Mouse (Mus musculus): Measurements from ENCODE around the gene 1700013F07Rik. TPM values are rescaled to one million over a fixed set of nuclear protein-coding genes. Genes with fewer than 3 reads are reported as not detected.
"Not testable (repeated sequence)": the region's sequence is repeated elsewhere in the genome, so short reads cannot be mapped to it uniquely, and the experiment has no call there.

The 1700013F07Rik gene
- total and polyA plus RNA-seq, 3 experiments: not detected

DNA sequence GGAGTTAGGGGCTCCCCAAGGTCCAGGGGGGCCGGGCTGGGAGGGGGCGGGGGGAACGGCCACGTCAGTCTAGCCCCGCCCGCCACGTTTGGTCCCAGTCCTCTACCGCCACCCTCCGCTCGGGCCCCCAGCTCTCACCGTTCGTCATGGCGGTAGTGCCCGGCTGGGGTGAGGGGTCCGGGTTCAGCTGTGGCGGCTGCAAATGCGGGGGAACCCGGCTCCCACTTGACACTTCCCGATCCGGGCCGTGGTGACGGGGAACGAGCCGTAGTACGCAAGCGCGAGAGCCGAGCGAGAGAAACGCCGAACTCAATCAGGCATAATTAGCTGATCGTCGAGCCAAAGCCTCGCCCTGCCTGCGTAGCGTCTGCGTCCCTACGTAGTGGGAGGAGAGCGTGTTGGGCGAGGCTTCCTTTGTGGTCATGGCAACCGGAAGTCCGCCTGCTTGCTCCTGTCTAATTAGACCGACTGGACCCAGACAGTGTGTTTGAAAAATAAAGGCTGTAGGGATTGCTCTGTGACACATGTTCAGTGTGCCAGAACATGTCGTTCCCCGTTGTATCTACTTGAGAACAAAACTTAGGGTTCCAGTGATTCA is 28.3 kb downstream of the 1700013F07Rik start, which contains the start of gene Tmem167b:
Gene Tmem167b, minus strand, starts transcription at position 334 of the 598 bp plus-strand sequence.
- Histone ChIP-seq H3K4me1 (ENCODE audit: insufficient read depth, low read depth, low read length) (peaks cover 41% of the 10 kb centered on the region), H3K9me3 (replicated peaks) (no peaks in the 10 kb centered on the region), H3K36me3 (replicated peaks) (peaks cover 35% of the 10 kb centered on the region), H3K4me3 (ENCODE audit: low read depth, low read length) (peak within 1 kb of the TSS; percentile 84), H3K27me3 (ENCODE audit: insufficient read depth, low read length) (no peaks in the 10 kb centered on the region)
- peak; percentile 84 for DNase-seq (ENCODE audit: low spot score)
- ATAC-seq (ENCODE audit: extremely low read depth, insufficient number of reproducible peaks, low FRiP score, poor library complexity, severe bottlenecking): peak; percentile 98
- no peak for TF ChIP-seq GATA1 (IDR thresholded peaks at IDR 0.05; ENCODE audit: borderline replicate concordance, low read length)
- TF ChIP-seq TAL1 (conservative IDR thresholded peaks at IDR 0.05; ENCODE audit: low read depth, low read length): no peak

DNA sequence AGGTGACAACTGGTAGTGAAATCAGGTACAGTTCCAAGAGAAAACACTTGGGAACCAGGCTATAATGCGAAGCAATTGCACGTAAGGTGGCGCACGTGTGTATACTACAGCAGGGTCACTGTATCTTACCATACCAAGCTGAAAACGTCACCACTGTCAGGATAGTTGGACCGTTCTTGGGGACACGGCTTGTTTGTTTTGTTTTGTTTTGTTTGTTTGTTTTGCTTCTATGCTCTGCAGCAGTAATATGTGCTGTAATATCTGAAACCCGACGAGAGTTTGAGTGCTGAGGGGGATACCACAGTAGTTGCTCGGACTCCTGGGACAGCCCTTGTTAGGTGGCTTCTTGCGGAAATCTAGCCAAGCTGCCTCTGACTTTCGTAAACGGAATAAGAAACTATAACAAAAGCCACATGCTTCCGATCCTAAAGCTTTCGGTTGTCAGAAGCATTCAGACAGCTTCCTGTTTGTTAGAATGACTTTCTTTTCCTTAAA is 28.9 kb downstream of the 1700013F07Rik start:
- DNase-seq (ENCODE audit: low spot score): no peak
- TF ChIP-seq GATA1 (IDR thresholded peaks at IDR 0.05; ENCODE audit: borderline replicate concordance, low read length) (no peak), CTCF (IDR thresholded peaks at IDR 0.05; ENCODE audit: low read depth, low read length) (0 out of 2 replicates have a peak, but pooled peaks have one; percentile 8), GATA2 (IDR thresholded peaks at IDR 0.05; ENCODE audit: borderline replicate concordance, low read depth, low read length) (no peak)
- Histone ChIP-seq H3K27me3 (ENCODE audit: insufficient read depth, low read length) (peaks cover 2% of the 10 kb centered on the region), H3K9me3 (replicated peaks) (no peaks in the 10 kb centered on the region), H3K4me3 (ENCODE audit: low read depth, low read length) (peak overlapping the region; percentile 84), H3K36me3 (replicated peaks) (peaks cover 31% of the 10 kb centered on the region), H3K4me1 (ENCODE audit: insufficient read depth, low read depth, low read length) (peaks cover 41% of the 10 kb centered on the region)
- peak; percentile 55 for ATAC-seq (ENCODE audit: extremely low read depth, insufficient number of reproducible peaks, low FRiP score, poor library complexity, severe bottlenecking)

- TF ChIP-seq GATA2 (IDR thresholded peaks at IDR 0.05; ENCODE audit: borderline replicate concordance, low read depth, low read length) (no peak), POLR2AphosphoS5 (IDR thresholded peaks at IDR 0.05; ENCODE audit: insufficient replicate concordance, low read depth, low read length) (no peak), CTCF (IDR thresholded peaks at IDR 0.05; ENCODE audit: low read depth, low read length) (peak; percentile 22), TAL1 (conservative IDR thresholded peaks at IDR 0.05; ENCODE audit: low read depth, low read length) (no peak), GATA1 (IDR thresholded peaks at IDR 0.05; ENCODE audit: borderline replicate concordance, low read length) (no peak)
- Histone ChIP-seq H3K4me1 (ENCODE audit: insufficient read depth, low read depth, low read length) (peaks cover 42% of the 10 kb centered on the region), H3K36me3 (replicated peaks) (peaks cover 26% of the 10 kb centered on the region), H3K4me3 (ENCODE audit: low read depth, low read length) (peak overlapping the region; percentile 84), H3K9me3 (replicated peaks) (no peaks in the 10 kb centered on the region), H3K27me3 (ENCODE audit: insufficient read depth, low read length) (peaks cover 5% of the 10 kb centered on the region)
- DNase-seq (ENCODE audit: low spot score) (peak; percentile 69), ATAC-seq (ENCODE audit: extremely low read depth, insufficient number of reproducible peaks, low FRiP score, poor library complexity, severe bottlenecking) (peak; percentile 26; the same call in 1 of the 2 replicates)
Observed at GRCm38 (mm10) chr3:108563309-108563708, 29.4 kb downstream of the 1700013F07Rik start.

GRCm38 (mm10) chr3:108567990-108568877 is 34.3 kb downstream of the 1700013F07Rik start:
- ATAC-seq (ENCODE audit: extremely low read depth, insufficient number of reproducible peaks, low FRiP score, poor library complexity, severe bottlenecking): no peak
- peaks cover 26% of the 10 kb centered on the region for H3K4me1 ChIP-seq (ENCODE audit: insufficient read depth, low read depth, low read length)
- DNase-seq (ENCODE audit: low spot score): no peak
- no peaks in the 10 kb centered on the region for H3K36me3 ChIP-seq (replicated peaks)
- peaks cover 8% of the 10 kb centered on the region for H3K27me3 ChIP-seq (ENCODE audit: insufficient read depth, low read length)
- no peak overlapping the region for H3K4me3 ChIP-seq (ENCODE audit: low read depth, low read length)
- TF ChIP-seq POLR2AphosphoS5 (IDR thresholded peaks at IDR 0.05; ENCODE audit: insufficient replicate concordance, low read depth, low read length) (no peak), TAL1 (conservative IDR thresholded peaks at IDR 0.05; ENCODE audit: low read depth, low read length) (no peak), GATA1 (IDR thresholded peaks at IDR 0.05; ENCODE audit: borderline replicate concordance, low read length) (no peak), GATA2 (IDR thresholded peaks at IDR 0.05; ENCODE audit: borderline replicate concordance, low read depth, low read length) (no peak), CTCF (IDR thresholded peaks at IDR 0.05; ENCODE audit: low read depth, low read length) (no peak)
- H3K9me3 ChIP-seq (replicated peaks): no peaks in the 10 kb centered on the region

DNA sequence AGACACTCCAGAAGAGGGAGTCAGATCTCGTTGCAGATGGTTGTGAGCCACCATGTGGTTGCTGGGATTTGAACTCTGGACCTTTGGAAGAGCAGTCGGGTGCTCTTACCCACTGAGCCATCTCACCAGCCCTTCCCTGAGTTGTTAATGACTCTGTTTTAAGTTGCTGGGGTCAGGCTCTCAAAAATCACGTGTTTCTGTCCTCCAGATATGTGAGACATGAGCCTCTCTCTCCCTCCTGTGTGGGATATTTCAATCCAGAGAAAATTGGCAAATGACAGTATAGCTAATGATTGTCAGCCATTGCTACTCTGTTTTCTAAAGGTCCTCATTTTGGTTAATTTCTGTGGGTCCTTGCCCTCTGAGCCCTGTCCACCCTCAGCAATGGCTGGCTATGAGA is 35.7 kb downstream of the 1700013F07Rik start:
- not testable (repeated sequence) for ATAC-seq (ENCODE audit: extremely low read depth, insufficient number of reproducible peaks, low FRiP score, poor library complexity, severe bottlenecking); H3K36me3 ChIP-seq (replicated peaks); H3K27me3 ChIP-seq (ENCODE audit: insufficient read depth, low read length)

DNA sequence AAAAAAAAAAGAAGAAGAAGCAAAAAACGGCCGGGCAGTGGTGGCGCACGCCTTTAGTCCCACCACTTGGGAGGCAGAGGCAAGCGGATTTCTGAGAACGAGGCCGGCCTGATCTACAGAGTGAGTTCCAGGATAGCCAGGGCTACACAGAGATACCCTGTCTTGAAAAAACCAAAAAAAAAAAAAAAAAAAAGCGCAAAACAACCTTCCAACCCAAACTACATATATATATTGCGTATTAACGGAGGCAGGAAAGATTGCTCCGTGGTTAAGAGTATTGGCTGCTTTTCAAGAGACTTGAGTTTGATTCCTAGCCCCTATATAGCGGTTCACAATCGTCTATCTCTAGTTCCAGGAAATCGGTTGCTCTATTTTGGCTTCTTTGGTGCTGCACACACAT is 36.9 kb downstream of the 1700013F07Rik start:
- no peak for TF ChIP-seq TAL1 (conservative IDR thresholded peaks at IDR 0.05; ENCODE audit: low read depth, low read length)
- TF ChIP-seq GATA1 (IDR thresholded peaks at IDR 0.05; ENCODE audit: borderline replicate concordance, low read length): no peak
- TF ChIP-seq POLR2AphosphoS5 (IDR thresholded peaks at IDR 0.05; ENCODE audit: insufficient replicate concordance, low read depth, low read length): no peak
- no peak for TF ChIP-seq GATA2 (IDR thresholded peaks at IDR 0.05; ENCODE audit: borderline replicate concordance, low read depth, low read length)
- no peak for TF ChIP-seq CTCF (IDR thresholded peaks at IDR 0.05; ENCODE audit: low read depth, low read length)
- peaks cover 22% of the 10 kb centered on the region for H3K4me1 ChIP-seq (ENCODE audit: insufficient read depth, low read depth, low read length)
- H3K4me3 ChIP-seq (ENCODE audit: low read depth, low read length): no peak overlapping the region
- ATAC-seq (ENCODE audit: extremely low read depth, insufficient number of reproducible peaks, low FRiP score, poor library complexity, severe bottlenecking) (no peak), DNase-seq (ENCODE audit: low spot score) (no peak)
- H3K27me3 ChIP-seq (ENCODE audit: insufficient read depth, low read length): peaks cover 8% of the 10 kb centered on the region
- H3K9me3 ChIP-seq (replicated peaks): no peaks in the 10 kb centered on the region
- peaks cover 12% of the 10 kb centered on the region for H3K36me3 ChIP-seq (replicated peaks)

More for the DNA sequence above, 35.7 kb downstream of the 1700013F07Rik start:
- not testable (repeated sequence) for H3K4me3 ChIP-seq (ENCODE audit: low read depth, low read length); H3K9me3 ChIP-seq (replicated peaks); DNase-seq (ENCODE audit: low spot score)
- peaks cover 22% of the 10 kb centered on the region for H3K4me1 ChIP-seq (ENCODE audit: insufficient read depth, low read depth, low read length)

Data from G1E (cell line).